In genomic region chr11:80718036-80718435, GRCm38 (mm10) we compare ENCODE assay signal across 25 mouse cellular contexts.
DNase-seq lines count a peak whose midpoint lies in the region; ATAC-seq and TF ChIP-seq lines count a peak whose summit lies in the region.
"Had no signal": no experiment of that assay in that cellular context is flagged by ENCODE, and none has a peak within 500 bp of the region (broad histone marks: within the 10 kb centered on the region; RNA-seq: fewer than 3 reads in every experiment).

No protein-coding gene starts in this region.

- ATAC-seq in embryonic facial prominence, embryonic 14.5 days (ENCODE audit: low read depth) = no peak
- ATAC-seq: CD4-positive, CD25-positive, alpha-beta regulatory T cell, adult 4 months; forebrain, embryonic 14.5 days; forebrain, postnatal 0 days; hindbrain, embryonic 16.5 days; intestine, embryonic 15.5 days had no signal

- no peaks in the 10 kb centered on the region for H3K79me2 ChIP-seq in heart, adult 2 months (replicated peaks; ENCODE audit: control insufficient read depth, insufficient read depth, low read length)

- H3K4me3 ChIP-seq in embryonic facial prominence, embryonic 14.5 days (ENCODE audit: low read depth, low read length) = no peak overlapping the region
- H3K4me3 ChIP-seq in embryonic facial prominence, embryonic 10.5 days = no peak overlapping the region
- H3K4me3 ChIP-seq in heart, adult 2 months = no peak overlapping the region
- H3K4me3 ChIP-seq: embryonic facial prominence, embryonic 15.5 days; heart, embryonic 13.5 days; hindbrain, embryonic 12.5 days; intestine, embryonic 15.5 days had no signal

- intact Hi-C loops in heart, adult 2 months (cut with DNase I) = loop anchor here (5.0 kb wide), 1 partner anchor 59 kb away; no protein-coding TSS in a partner anchor
- intact Hi-C loops in heart, postnatal 25 days (cut with DNase I) = no loop called here

- H3K36me3 ChIP-seq in embryonic facial prominence, embryonic 14.5 days (ENCODE audit: control insufficient read depth, insufficient read depth, low read length) = no peaks in the 10 kb centered on the region
- no peaks in the 10 kb centered on the region for H3K36me3 ChIP-seq in embryonic facial prominence, embryonic 10.5 days (replicated peaks)
- H3K36me3 ChIP-seq in heart, adult 2 months (ENCODE audit: control insufficient read depth, insufficient read depth, low read length) = peaks cover 21% of the 10 kb centered on the region
- H3K36me3 ChIP-seq: embryonic facial prominence, embryonic 15.5 days; heart, embryonic 13.5 days; hindbrain, embryonic 12.5 days; intestine, embryonic 15.5 days had no signal

- no peak overlapping the region for H3K27ac ChIP-seq in embryonic facial prominence, embryonic 14.5 days (replicated peaks; ENCODE audit: low read depth, low read length)
- no peak overlapping the region for H3K27ac ChIP-seq in embryonic facial prominence, embryonic 10.5 days (replicated peaks)
- peak overlapping the region; percentile 43 for H3K27ac ChIP-seq in heart, adult 2 months
- H3K27ac ChIP-seq: embryonic facial prominence, embryonic 15.5 days; heart, embryonic 13.5 days; hindbrain, embryonic 12.5 days; intestine, embryonic 15.5 days had no signal

- no peak overlapping the region for H3K4me2 ChIP-seq in embryonic facial prominence, embryonic 14.5 days (ENCODE audit: low read depth, low read length)
- H3K4me2 ChIP-seq: embryonic facial prominence, embryonic 15.5 days; heart, embryonic 13.5 days; hindbrain, embryonic 12.5 days; intestine, embryonic 15.5 days had no signal

- H3K9ac ChIP-seq in embryonic facial prominence, embryonic 14.5 days (ENCODE audit: low read depth, low read length) = no peak overlapping the region
- no peak overlapping the region for H3K9ac ChIP-seq in heart, adult 2 months (ENCODE audit: low read depth, low read length)
- H3K9ac ChIP-seq: embryonic facial prominence, embryonic 15.5 days; forebrain, postnatal 0 days; heart, embryonic 13.5 days; hindbrain, embryonic 12.5 days; intestine, embryonic 15.5 days had no signal

- no peak for TF ChIP-seq CTCF in heart, adult 2 months (IDR thresholded peaks at IDR 0.05)

- TF ChIP-seq EP300 in heart, adult 2 months (IDR thresholded peaks at IDR 0.05; ENCODE audit: insufficient read depth, low read depth, low read length) = no peak

- H3K9me3 ChIP-seq in embryonic facial prominence, embryonic 14.5 days (ENCODE audit: control insufficient read depth, low read length) = no peaks in the 10 kb centered on the region
- H3K9me3 ChIP-seq in embryonic facial prominence, embryonic 10.5 days = no peaks in the 10 kb centered on the region
- H3K9me3 ChIP-seq: embryonic facial prominence, embryonic 15.5 days; heart, embryonic 13.5 days; hindbrain, embryonic 12.5 days; intestine, embryonic 15.5 days had no signal

- H3K27me3 ChIP-seq in embryonic facial prominence, embryonic 14.5 days (replicated peaks; ENCODE audit: control insufficient read depth, insufficient read depth, low read length) = no peaks in the 10 kb centered on the region
- H3K27me3 ChIP-seq in embryonic facial prominence, embryonic 10.5 days (replicated peaks; ENCODE audit: low read depth, poor library complexity, severe bottlenecking) = no peaks in the 10 kb centered on the region
- H3K27me3 ChIP-seq in heart, adult 2 months (ENCODE audit: control insufficient read depth, insufficient read depth, low read length) = no peaks in the 10 kb centered on the region
- H3K27me3 ChIP-seq: embryonic facial prominence, embryonic 15.5 days; heart, embryonic 13.5 days; hindbrain, embryonic 12.5 days; intestine, embryonic 15.5 days had no signal

- no peak for TF ChIP-seq POLR2A in heart, adult 2 months (IDR thresholded peaks at IDR 0.05; ENCODE audit: insufficient read depth, low read depth, low read length)

- H3K4me1 ChIP-seq in embryonic facial prominence, embryonic 14.5 days (ENCODE audit: control insufficient read depth, insufficient read depth, low read length) = no peaks in the 10 kb centered on the region
- H3K4me1 ChIP-seq in embryonic facial prominence, embryonic 10.5 days = 0 out of 2 replicates have a peak, but pooled peaks cover 9% of the 10 kb centered on the region
- peaks cover 17% of the 10 kb centered on the region for H3K4me1 ChIP-seq in heart, adult 2 months (ENCODE audit: control insufficient read depth, insufficient read depth, low read length)
- H3K4me1 ChIP-seq: hindbrain, embryonic 12.5 days; intestine, embryonic 15.5 days had no signal

- peak; percentile 14 for DNase-seq in embryonic facial prominence, embryonic 14.5 days (ENCODE audit: low spot score)
- DNase-seq in embryonic facial prominence, embryonic 10.5 days (ENCODE audit: low spot score) = no peak
- DNase-seq in heart, adult 2 months = no peak
- DNase-seq in heart, postnatal 25 days (ENCODE audit: low spot score) = no peak
- DNase-seq in 3T3-L1 (ENCODE audit: low read depth, low spot score) = peak; percentile 17
- DNase-seq in NIH3T3 (ENCODE audit: low read depth) = peak; percentile 26
- DNase-seq in kidney, postnatal 36 days = no peak
- no peak for DNase-seq in Muller cell, postnatal 12 days (ENCODE audit: inconsistent ontology term)
- DNase-seq: adrenal gland, adult 8-10 months; adrenal gland, postnatal 25 days; cerebellum, adult 18-20 months; cerebellum, adult 9-10 months; cerebellum, postnatal 14 days; forebrain, postnatal 0 days; gastrocnemius, postnatal 25 days; heart, postnatal 14 days; kidney, adult 11 months; kidney, adult 8-10 months had no signal

Comparison
In these comparisons a context has a peak if more than half of its experiments do, and no peak if none do; other contexts are left out.
1. DNase-seq: peak in embryonic facial prominence, embryonic 14.5 days (single experiment), 3T3-L1 (single experiment) and NIH3T3 (single experiment); none in embryonic facial prominence, embryonic 10.5 days (single experiment), heart, adult 2 months (0 of 2), heart, postnatal 25 days (single experiment), kidney, postnatal 36 days (0 of 2) and Muller cell, postnatal 12 days (single experiment).